Comparison of ENCODE assay signal across 8 mouse cellular contexts in genomic region chr16:96819649-96820048, GRCm38 (mm10).
DNase-seq lines count a peak whose midpoint lies in the region; ATAC-seq and TF ChIP-seq lines count a peak whose summit lies in the region.

No protein-coding gene starts in this region.

- peak; percentile 53 to 64 for DNase-seq in B cell, adult 2 months
- peak; percentile 82 for DNase-seq in adrenal gland, postnatal 14 days
- peak; percentile 83 for DNase-seq in embryonic facial prominence, embryonic 10.5 days (ENCODE audit: low spot score)
- DNase-seq in heart, postnatal 14 days: peak; percentile 59 to 72
- peak; percentile 72 to 77 for DNase-seq in layer of hippocampus, adult 2 months (ENCODE audit: low spot score in 2 of 2)
- DNase-seq in lung, embryonic 14.5 days: peak; percentile 89
- peak; percentile 17 for DNase-seq in ovary, adult 18-20 months (ENCODE audit: low spot score)
- peak; percentile 60 for DNase-seq in thymus, adult 2 months

- ATAC-seq in lung, embryonic 14.5 days (ENCODE audit: insufficient read depth): peak; percentile 78; the same call in 1 of the 2 replicates

- TF ChIP-seq CTCF in layer of hippocampus, adult 2 months (conservative IDR thresholded peaks at IDR 0.05): peak; percentile 84
- TF ChIP-seq CTCF in lung, embryonic 14.5 days (IDR thresholded peaks at IDR 0.05; ENCODE audit: low read depth): peak; percentile 85
- TF ChIP-seq CTCF in thymus, adult 2 months (IDR thresholded peaks at IDR 0.05; ENCODE audit: borderline replicate concordance, control insufficient read depth, extremely low read depth, insufficient read depth, low read length, poor library complexity): no peak

- H3K27ac ChIP-seq in embryonic facial prominence, embryonic 10.5 days (replicated peaks): no peak overlapping the region
- no peak overlapping the region for H3K27ac ChIP-seq in layer of hippocampus, adult 2 months
- no peak overlapping the region for H3K27ac ChIP-seq in lung, embryonic 14.5 days (ENCODE audit: low read depth)
- no peak overlapping the region for H3K27ac ChIP-seq in thymus, adult 2 months (ENCODE audit: control insufficient read depth, insufficient read depth, low read length)

- H3K4me1 ChIP-seq in embryonic facial prominence, embryonic 10.5 days: no peaks in the 10 kb centered on the region
- H3K4me1 ChIP-seq in lung, embryonic 14.5 days (ENCODE audit: insufficient read depth): no peaks in the 10 kb centered on the region
- H3K4me1 ChIP-seq in thymus, adult 2 months (replicated peaks; ENCODE audit: control insufficient read depth, insufficient read depth, low read length): no peaks in the 10 kb centered on the region

- intact Hi-C loops in heart, postnatal 14 days (cut with DNase I): loop anchor here (1.0 kb wide), 1 partner anchor 135 kb away; no protein-coding TSS in a partner anchor

- H3K4me2 ChIP-seq in lung, embryonic 14.5 days: no peak overlapping the region

- TF ChIP-seq POLR2A in thymus, adult 2 months (IDR thresholded peaks at IDR 0.05; ENCODE audit: control insufficient read depth, extremely low read depth, insufficient read depth, low read length, poor library complexity): no peak

- no peaks in the 10 kb centered on the region for H3K36me3 ChIP-seq in embryonic facial prominence, embryonic 10.5 days (replicated peaks)
- H3K36me3 ChIP-seq in lung, embryonic 14.5 days (ENCODE audit: insufficient read depth): no peaks in the 10 kb centered on the region
- H3K36me3 ChIP-seq in thymus, adult 2 months (ENCODE audit: control insufficient read depth, insufficient read depth, low read length): no peaks in the 10 kb centered on the region

- H3K9me3 ChIP-seq in embryonic facial prominence, embryonic 10.5 days: no peaks in the 10 kb centered on the region
- H3K9me3 ChIP-seq in lung, embryonic 14.5 days (ENCODE audit: low read depth, low read length): no peaks in the 10 kb centered on the region

- 25% methylated on average over 16 of the region's 16 CpGs for WGBS in embryonic facial prominence, embryonic 10.5 days
- WGBS in lung, embryonic 14.5 days: 21% methylated on average over 16 of the region's 16 CpGs
- 22% methylated on average over 16 of the region's 16 CpGs for WGBS in thymus, adult 2 months

- no peak overlapping the region for H3K4me3 ChIP-seq in embryonic facial prominence, embryonic 10.5 days
- no peak overlapping the region for H3K4me3 ChIP-seq in layer of hippocampus, adult 2 months
- H3K4me3 ChIP-seq in lung, embryonic 14.5 days (ENCODE audit: low read depth, low read length): no peak overlapping the region
- H3K4me3 ChIP-seq in thymus, adult 2 months (ENCODE audit: control insufficient read depth, insufficient read depth, low read length): no peak overlapping the region

- no peaks in the 10 kb centered on the region for H3K27me3 ChIP-seq in embryonic facial prominence, embryonic 10.5 days (replicated peaks; ENCODE audit: low read depth, poor library complexity, severe bottlenecking)
- H3K27me3 ChIP-seq in lung, embryonic 14.5 days (ENCODE audit: insufficient read depth, low read length): no peaks in the 10 kb centered on the region
- no peaks in the 10 kb centered on the region for H3K27me3 ChIP-seq in thymus, adult 2 months (ENCODE audit: control insufficient read depth, insufficient read depth, low read length)

- no peak overlapping the region for H3K9ac ChIP-seq in lung, embryonic 14.5 days

Comparison
In these comparisons a context has a peak if more than half of its experiments do, and no peak if none do; other contexts are left out.
1. DNase-seq: peak in every context shown above with its lines; median percentile 89 in lung, embryonic 14.5 days; 83 in embryonic facial prominence, embryonic 10.5 days; 82 in adrenal gland, postnatal 14 days; 74 in layer of hippocampus, adult 2 months; 66 in heart, postnatal 14 days; 60 in thymus, adult 2 months; 58 in B cell, adult 2 months; 17 in ovary, adult 18-20 months.